Mouse (Mus musculus): ENCODE results near the gene Marc1.

The Marc1 gene

GRCm38 (mm10) chr1:184810780-184811575 lies at the start of gene Marc1:
Gene Marc1 (minus strand): TSS chr1:184811313.
- peak; percentile 73 to 77 for DNase-seq

GRCm38 (mm10) chr1:184860276-184860675 lies 49.2 kb upstream of the Marc1 start:
- peak in 1 of 2 experiments; percentile 42 for DNase-seq

DNA sequence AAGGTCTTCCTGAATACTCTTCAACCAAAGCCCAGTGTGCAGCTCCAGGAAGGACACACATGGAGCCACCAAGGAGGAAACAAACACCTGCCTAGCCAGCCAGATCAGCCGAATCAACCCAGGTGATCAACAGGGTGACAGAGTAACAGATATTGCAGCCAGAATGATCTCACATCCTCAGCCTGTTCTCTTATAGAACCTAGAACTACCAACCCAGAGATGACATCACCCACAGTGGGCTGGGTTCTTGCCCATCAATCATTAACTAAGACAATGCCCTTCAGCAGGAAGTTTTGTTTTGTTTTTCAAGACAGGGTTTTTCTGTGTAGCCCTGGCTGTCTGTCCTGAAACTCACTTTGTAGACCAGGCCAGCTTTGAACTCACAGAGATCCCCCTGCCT lies 47.1 kb upstream of the Marc1 start:
- DNase-seq: peak; percentile 58 to 79

GRCm38 (mm10) chr1:184857216-184857615 lies 46.1 kb upstream of the Marc1 start:
- DNase-seq: no peak

GRCm38 (mm10) chr1:184853922-184854321 lies 42.8 kb upstream of the Marc1 start:
- DNase-seq: no peak

DNA sequence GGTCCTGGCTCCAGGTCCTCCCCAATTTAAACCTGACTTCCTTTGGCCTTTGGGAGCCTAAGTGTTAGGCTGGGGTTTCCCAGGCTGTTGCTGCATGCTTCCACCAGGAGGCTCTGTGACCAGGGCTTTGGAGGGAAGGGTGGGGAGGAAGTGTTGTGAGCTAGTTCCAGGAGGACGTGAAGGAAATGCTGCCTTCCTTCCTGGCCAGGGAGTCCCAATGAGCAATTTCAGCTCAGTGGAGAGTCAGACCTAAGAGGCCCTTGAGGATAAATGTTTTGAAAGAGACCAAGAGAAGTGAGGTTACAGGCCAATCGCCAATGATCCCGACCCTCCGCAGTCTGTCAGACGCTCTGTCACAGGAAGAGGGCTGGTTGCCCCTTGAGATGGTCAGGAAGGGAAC lies 42.2 kb upstream of the Marc1 start:
- peak; percentile 89 for DNase-seq

DNA sequence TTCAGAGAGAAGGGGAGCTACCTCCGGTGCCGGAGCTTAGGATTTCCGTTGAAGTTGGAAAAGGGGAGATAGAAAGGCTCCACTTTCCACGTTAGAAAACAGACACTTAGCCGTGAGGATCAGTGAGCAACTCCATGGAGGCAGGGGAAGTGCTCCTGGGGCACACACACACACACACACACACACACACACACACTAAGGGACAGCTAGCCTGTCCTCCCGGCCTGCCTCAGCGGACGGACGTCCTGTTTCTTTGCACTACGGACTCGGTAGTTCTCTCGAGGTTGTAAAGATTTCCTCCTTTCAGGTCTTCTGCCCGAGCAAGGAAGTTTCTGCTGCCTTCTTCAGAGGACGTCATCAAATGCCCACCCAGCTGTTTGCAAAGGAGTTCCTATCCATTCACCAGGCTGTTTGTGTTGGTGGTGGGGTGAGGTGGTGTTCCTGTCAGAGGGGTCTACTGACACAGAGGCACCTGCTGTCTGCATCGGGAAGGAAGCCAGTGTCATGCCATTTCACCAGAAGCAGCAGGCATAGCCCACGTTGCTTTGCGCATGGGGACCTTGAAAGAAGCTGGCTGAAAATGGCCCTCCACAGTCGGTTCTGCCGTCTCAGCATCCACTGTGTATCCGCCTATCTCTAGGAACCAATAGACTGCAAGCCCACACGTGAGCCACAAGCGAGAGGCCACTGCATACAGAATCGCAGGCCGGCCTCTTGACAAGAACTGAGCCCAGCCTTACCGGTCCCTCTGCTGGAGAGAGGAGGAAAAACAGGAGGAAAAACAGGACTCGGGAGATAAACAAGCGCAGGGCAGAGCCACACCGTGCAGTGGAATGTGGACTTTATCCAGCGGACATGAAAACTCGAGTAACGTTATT lies 40.9 kb upstream of the Marc1 start:
- peak; percentile 91 to 98 for DNase-seq

- DNase-seq: peak; percentile 68 to 79
Measured at GRCm38 (mm10) chr1:184851166-184851565, 40.1 kb upstream of the Marc1 start.

- no peak for DNase-seq
Measured at GRCm38 (mm10) chr1:184846973-184847372, 35.9 kb upstream of the Marc1 start.

GRCm38 (mm10) chr1:184846092-184846750 lies 35.1 kb upstream of the Marc1 start, which contains the start of gene Marc2:
Gene Marc2 (minus strand): TSS chr1:184846451.
- DNase-seq: peak in 1 of 2 experiments; percentile 73

- peak; percentile 93 to 96 for DNase-seq
Measured at GRCm38 (mm10) chr1:184845111-184846071, 34.3 kb upstream of the Marc1 start.

- peak in 1 of 2 experiments; percentile 75 for DNase-seq
Measured at GRCm38 (mm10) chr1:184844326-184845066, 33.4 kb upstream of the Marc1 start.

- no peak for DNase-seq
Measured at GRCm38 (mm10) chr1:184837649-184838048, 26.5 kb upstream of the Marc1 start.

GRCm38 (mm10) chr1:184836350-184836749 lies 25.2 kb upstream of the Marc1 start:
- DNase-seq: no peak

GRCm38 (mm10) chr1:184833499-184833898 lies 22.4 kb upstream of the Marc1 start:
- DNase-seq: no peak

GRCm38 (mm10) chr1:184832211-184832610 lies 21.1 kb upstream of the Marc1 start:
- peak in 1 of 2 experiments; percentile 73 for DNase-seq

DNA sequence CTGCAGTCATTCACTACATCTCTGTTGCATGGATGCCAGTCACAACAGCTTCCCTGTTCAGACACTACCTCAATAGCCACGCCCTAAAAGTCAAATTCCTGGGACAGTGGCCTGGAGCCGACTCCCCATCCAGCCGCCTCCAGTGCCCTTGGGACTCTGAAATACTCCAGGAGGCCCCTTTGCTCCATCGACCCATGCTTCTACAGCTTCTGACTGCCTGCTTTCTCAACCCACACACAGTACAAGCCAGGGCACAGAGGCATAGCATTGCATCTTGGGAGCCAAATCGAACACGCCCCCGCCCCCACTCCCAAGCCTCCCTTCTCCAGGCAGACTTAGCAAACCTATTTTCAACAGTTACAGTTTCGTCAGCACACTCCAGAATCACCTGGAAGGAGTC lies 18.8 kb upstream of the Marc1 start:
- DNase-seq: peak in 1 of 2 experiments; percentile 28

DNA sequence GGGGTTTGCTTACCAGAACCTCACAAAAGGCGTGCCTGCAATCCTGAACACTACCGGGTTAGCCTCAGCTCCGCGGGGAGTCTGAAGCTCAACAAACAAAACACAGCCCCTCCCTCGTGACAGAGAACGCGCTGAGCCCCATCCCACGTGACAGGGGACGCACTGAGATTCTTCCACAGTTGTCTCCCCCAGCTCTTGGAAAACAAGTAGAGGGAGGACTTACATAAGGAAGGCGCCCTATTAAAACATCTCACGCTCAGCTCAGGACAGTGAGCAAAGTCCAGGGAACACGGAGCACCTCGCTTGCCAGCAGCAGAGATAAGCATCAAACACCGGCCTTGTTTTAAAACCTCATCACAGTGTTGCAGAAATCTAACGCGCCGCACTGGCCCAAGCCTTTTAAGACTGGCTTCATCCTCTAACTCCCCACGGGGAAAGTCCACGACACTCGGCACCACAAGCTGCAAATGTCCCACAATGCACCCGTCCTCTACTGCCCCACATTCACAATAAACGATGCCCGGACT lies 16.1 kb upstream of the Marc1 start:
- peak; percentile 77 to 89 for DNase-seq

GRCm38 (mm10) chr1:184825093-184825492 lies 14.0 kb upstream of the Marc1 start:
- peak in 1 of 2 experiments; percentile 68 for DNase-seq

DNA sequence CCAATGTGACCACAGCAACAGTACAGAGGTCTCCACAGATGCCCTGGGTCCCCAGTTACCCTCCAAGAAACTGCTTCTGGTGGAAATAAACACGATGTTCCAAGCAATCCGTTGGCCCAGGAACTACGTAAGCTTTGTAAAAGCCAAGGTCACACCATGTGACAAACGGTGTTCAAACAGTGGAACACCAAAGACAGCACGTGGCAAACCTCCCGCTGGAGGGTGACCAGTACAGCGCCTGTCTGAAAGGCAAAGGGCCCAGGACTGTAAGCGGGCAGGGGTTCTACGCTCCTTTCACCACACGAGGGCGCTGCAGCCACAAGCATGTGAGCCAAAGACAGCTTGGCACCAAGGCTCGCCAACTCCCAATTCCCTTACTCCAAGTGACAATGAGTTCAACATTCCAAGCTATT lies 13.3 kb upstream of the Marc1 start:
- peak; percentile 97 to 98 for DNase-seq

DNA sequence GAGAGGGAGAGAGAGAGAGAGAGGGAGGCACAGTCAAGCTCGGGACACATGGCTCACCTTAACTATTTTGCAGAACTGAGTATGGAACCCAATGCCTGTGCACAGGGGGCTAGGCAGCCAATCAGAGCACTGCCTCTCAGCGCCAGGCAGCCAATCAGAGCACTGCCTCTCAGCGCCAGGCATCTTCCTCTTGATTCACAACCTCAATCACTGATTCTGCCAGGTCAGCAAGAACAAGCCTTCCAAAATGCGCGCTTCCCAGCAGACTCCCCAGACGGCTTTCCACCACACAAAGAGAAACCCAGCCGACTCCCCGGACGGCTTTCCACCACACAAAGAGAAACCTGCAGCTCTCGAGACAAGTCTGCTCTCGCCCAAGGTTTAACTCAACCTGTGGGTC lies 11.6 kb upstream of the Marc1 start:
- no peak for DNase-seq
